Mouse (Mus musculus) forebrain, embryonic 14.5 days (tissue): ENCODE data around the gene Enoph1. TPM values are rescaled to one million over a fixed set of nuclear protein-coding genes. Genes with fewer than 3 reads are reported as not detected.

Experiments
- ATAC-seq: fragments of 200-750 bp; cut with Nextera tagmentation; 2 replicates; pipeline ENCODE4 v1.8.0; 2017; ENCODE audit warnings: mild to moderate bottlenecking, moderate library complexity
- DNase-seq: peaks from one replicate; pipeline ENCODE4 v3.0.0-alpha.2; 2015; ENCODE audit warnings: low spot score
- H3K27ac ChIP-seq: fragments of 300-500 bp; sonication (generic); 2 replicates; pipeline ENCODE4 v1.5.1; 2014; ENCODE audit warnings: low read depth, mild to moderate bottlenecking, control low read depth, low read length, moderate library complexity
- H3K27me3 ChIP-seq: fragments of 300-500 bp; sonication (generic); replicated peaks from 2 replicates; pipeline ENCODE4 v1.6.1; 2014; ENCODE audit warnings: low read length, control low read depth, mixed read lengths; ENCODE audit not compliant: control insufficient read depth, insufficient read depth
- H3K36me3 ChIP-seq: fragments of 300-500 bp; sonication (generic); 2 replicates; pipeline ENCODE4 v1.6.1; 2014; ENCODE audit warnings: low read length, control low read depth; ENCODE audit not compliant: control insufficient read depth, insufficient read depth
- H3K4me1 ChIP-seq: fragments of 300-500 bp; sonication (generic); 2 replicates; pipeline ENCODE4 v1.6.1; 2014; ENCODE audit warnings: antibody characterized with exemption, low read length, control low read depth; ENCODE audit not compliant: control insufficient read depth, insufficient read depth
- H3K4me2 ChIP-seq: fragments of 300-500 bp; sonication (generic); 2 replicates; pipeline ENCODE4 v1.6.1; 2014; ENCODE audit warnings: mild to moderate bottlenecking, control low read depth, low read length
- H3K4me3 ChIP-seq: fragments of 300-500 bp; sonication (generic); 2 replicates; pipeline ENCODE4 v1.5.1; 2014; ENCODE audit warnings: low read depth, low read length, control low read depth
- H3K9ac ChIP-seq: fragments of 300-500 bp; sonication (generic); 2 replicates; pipeline ENCODE4 v1.6.1; 2014; ENCODE audit warnings: mild to moderate bottlenecking, low read length, control low read depth, moderate library complexity
- H3K9me3 ChIP-seq: fragments of 300-500 bp; sonication (generic); replicated peaks from 2 replicates; pipeline ENCODE4 v1.6.1; 2016; ENCODE audit warnings: low read length, control low read depth, mixed read lengths; ENCODE audit not compliant: control insufficient read depth
- WGBS: fragments of 180-500 bp; shearing (Covaris S2); extraction: QIAGEN DNeasy Blood & Tissue Kit; methylation state at CpG from one replicate; pipeline ENCODE4 v1.1.7; 2014; 5-methylcytosine and 5-hydroxymethylcytosine counted together
- polyA plus RNA-seq: library from polyadenylated mRNA; unstranded; fragments of >200 nt; fragmentation: Nextera tagmentation; extraction: Ambion mirVana; gene quantifications from 2 replicates; pipeline ENCODE4 v1.2.1, GENCODE M21; 2014

Gene Enoph1
- polyA plus RNA-seq, 1 experiment from 2014 or later = 53.2 TPM

- ATAC-seq (no peak), DNase-seq (peak; percentile 59)
- 49% methylated on average over 4 of the region's 4 CpGs for WGBS
- Histone ChIP-seq H3K4me1 (0 out of 2 replicates have a peak, but pooled peaks cover under 1% of the 10 kb centered on the region), H3K4me3 (no peak overlapping the region), H3K9ac (no peak overlapping the region), H3K4me2 (no peak overlapping the region), H3K9me3 (no peaks in the 10 kb centered on the region), H3K36me3 (peaks cover 23% of the 10 kb centered on the region; the same call in 1 of the 2 replicates), H3K27ac (no peak overlapping the region), H3K27me3 (no peaks in the 10 kb centered on the region)
Observed at GRCm38 (mm10) chr5:100074571-100074970, 34.8 kb downstream of the Enoph1 start.

- no peaks in the 10 kb centered on the region for H3K9me3 ChIP-seq
- peak overlapping the region; percentile 48 for H3K4me2 ChIP-seq
- no peaks in the 10 kb centered on the region for H3K36me3 ChIP-seq
- H3K4me3 ChIP-seq = peak overlapping the region; percentile 20; the same call in 1 of the 2 replicates
- peak overlapping the region; percentile 55 for H3K9ac ChIP-seq
- no peaks in the 10 kb centered on the region for H3K27me3 ChIP-seq
- peaks cover 9% of the 10 kb centered on the region; the same call in 1 of the 2 replicates for H3K4me1 ChIP-seq
- ATAC-seq (peak; percentile 51), DNase-seq (peak; percentile 25)
- 28% methylated on average over 36 of the region's 36 CpGs for WGBS
- H3K27ac ChIP-seq = no peak overlapping the region
Observed at GRCm38 (mm10) chr5:100079040-100079930, 39.5 kb downstream of the Enoph1 start.

- DNase-seq = no peak
- H3K4me1 ChIP-seq = peaks cover 12% of the 10 kb centered on the region
- no peak overlapping the region for H3K27ac ChIP-seq
- H3K36me3 ChIP-seq = no peaks in the 10 kb centered on the region
- 79% methylated on average over 8 of the region's 8 CpGs for WGBS
- no peaks in the 10 kb centered on the region for H3K27me3 ChIP-seq
- peak overlapping the region; percentile 48; the same call in 1 of the 2 replicates for H3K4me2 ChIP-seq
- no peaks in the 10 kb centered on the region for H3K9me3 ChIP-seq
- no peak overlapping the region for H3K4me3 ChIP-seq
- ATAC-seq = no peak
- H3K9ac ChIP-seq = no peak overlapping the region
Observed at GRCm38 (mm10) chr5:100079931-100080275, 40.1 kb downstream of the Enoph1 start.

DNA sequence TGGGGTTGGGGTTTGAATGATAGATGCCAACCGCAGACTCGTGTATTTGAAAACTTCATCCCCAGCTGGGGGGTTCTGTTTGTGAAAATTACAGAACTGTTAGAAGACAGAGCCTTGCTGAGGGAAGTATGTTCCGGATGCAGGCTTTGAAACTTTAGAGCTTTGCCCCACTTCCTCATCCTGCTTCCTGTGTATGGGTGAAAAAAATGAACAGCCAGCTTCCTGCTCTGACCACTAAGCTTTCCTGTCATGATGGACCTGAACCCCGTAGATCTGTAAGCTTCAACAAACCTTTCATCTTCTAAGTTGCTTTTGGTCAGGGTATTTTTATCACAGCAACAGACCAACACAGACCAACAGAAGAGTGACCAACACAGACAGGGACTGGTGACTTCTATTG, 42.2 kb downstream of the Enoph1 start:
- WGBS = 88% methylated on average over 4 of the region's 4 CpGs
- no peaks in the 10 kb centered on the region for H3K27me3 ChIP-seq
- H3K4me3 ChIP-seq = no peak overlapping the region
- H3K36me3 ChIP-seq = no peaks in the 10 kb centered on the region
- no peak for ATAC-seq
- no peak for DNase-seq
- H3K4me2 ChIP-seq = no peak overlapping the region
- peaks cover 23% of the 10 kb centered on the region for H3K4me1 ChIP-seq
- H3K9me3 ChIP-seq = no peaks in the 10 kb centered on the region
- no peak overlapping the region for H3K9ac ChIP-seq
- H3K27ac ChIP-seq = no peak overlapping the region

DNA sequence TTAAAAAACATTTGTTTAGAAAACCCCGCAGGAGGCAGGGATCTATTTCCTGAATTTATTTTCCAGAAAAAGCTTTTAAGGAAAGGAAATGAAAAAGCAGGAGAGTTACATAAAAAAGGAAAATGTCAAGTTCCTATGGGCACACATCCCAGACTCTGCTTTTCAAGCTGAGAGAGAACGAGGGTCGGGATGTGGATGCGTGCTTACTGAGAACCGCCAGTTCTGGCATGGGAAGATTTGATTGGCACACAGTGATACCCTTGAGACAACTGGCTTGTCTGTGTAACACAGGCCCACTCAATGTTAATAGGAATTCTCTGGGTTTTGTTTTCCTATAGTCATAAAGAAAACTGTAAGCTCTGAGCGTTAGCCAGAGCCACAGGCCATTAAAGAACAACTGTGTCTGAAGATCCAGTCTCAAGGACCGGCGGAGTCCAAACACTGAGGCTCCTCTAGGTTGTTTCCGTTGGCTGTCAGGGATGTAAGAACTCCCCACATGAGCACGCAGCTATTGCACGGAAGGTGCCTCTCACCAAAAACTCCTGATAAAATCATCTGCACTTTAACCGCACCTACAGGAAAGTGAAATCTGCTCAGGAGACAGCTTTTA, 44.3 kb downstream of the Enoph1 start:
- DNase-seq (peak; percentile 67), ATAC-seq (peak; percentile 35; the same call in 1 of the 2 replicates)
- no peaks in the 10 kb centered on the region for H3K36me3 ChIP-seq
- no peak overlapping the region for H3K9ac ChIP-seq
- no peak overlapping the region for H3K4me3 ChIP-seq
- H3K27me3 ChIP-seq = no peaks in the 10 kb centered on the region
- peak overlapping the region; percentile 58; the same call in 1 of the 2 replicates for H3K27ac ChIP-seq
- no peaks in the 10 kb centered on the region for H3K9me3 ChIP-seq
- H3K4me2 ChIP-seq = no peak overlapping the region
- peaks cover 23% of the 10 kb centered on the region for H3K4me1 ChIP-seq
- WGBS = 48% methylated on average over 12 of the region's 12 CpGs

DNA sequence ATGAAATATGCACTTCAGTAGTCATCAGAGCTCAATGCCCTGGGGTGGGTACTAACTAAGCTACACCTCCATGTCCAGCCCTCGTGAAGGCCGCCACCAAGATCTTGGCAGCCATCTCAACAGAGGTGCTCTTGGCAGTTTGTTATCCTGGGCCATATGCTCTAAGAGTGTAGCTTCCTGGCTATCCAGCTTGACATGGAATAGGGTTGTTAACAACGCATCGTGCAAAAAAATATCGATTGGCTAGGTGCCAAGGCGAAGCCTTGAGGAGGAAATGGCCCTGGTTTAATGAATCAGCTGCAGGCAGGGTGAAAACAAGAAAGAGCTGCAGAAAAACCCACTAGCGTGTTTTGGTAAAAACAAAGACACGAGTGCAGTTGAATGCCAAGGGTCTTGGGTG, 45.3 kb downstream of the Enoph1 start:
- Histone ChIP-seq H3K4me1 (peaks cover 21% of the 10 kb centered on the region), H3K4me3 (no peak overlapping the region), H3K4me2 (no peak overlapping the region), H3K27ac (peak overlapping the region; percentile 68), H3K9me3 (no peaks in the 10 kb centered on the region), H3K9ac (no peak overlapping the region), H3K36me3 (no peaks in the 10 kb centered on the region), H3K27me3 (no peaks in the 10 kb centered on the region)
- DNase-seq (peak; percentile 88), ATAC-seq (peak; percentile 74; the same call in 1 of the 2 replicates)
- 38% methylated on average over 8 of the region's 8 CpGs for WGBS

DNA sequence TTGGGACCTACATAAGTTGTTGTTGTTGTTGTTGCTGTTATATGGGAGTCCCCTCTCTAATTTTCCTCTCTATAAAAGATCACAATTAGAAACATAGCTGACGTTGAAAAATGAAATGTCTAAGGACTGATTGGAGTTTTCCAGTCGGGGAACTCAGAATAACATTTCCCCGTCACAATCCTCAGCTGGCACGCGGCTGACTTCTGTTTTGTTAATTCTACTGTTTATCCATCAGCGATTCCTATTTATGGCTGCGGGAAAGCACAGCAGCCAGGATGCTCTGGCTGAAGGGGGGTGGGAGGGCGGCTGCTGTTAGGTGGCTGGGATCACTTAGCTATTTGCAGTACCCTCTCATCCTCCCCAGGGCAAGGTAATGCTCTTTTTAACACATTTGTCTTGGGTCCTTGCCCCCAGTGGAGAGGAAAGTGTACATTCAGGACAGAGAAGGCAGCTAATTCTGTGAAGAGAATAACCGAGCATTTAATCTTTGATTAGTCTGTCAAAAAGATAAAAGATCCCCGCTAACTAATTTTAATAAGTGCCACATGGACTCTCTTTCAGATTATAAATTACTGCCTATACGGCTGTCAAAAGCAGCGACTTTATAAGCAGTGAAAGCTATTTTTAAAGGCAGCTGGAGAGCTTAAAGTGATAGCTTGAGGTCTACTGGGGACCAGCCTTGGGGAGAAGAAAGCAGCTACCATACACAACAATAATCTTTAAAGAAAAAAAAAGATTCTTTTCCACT, 50.9 kb downstream of the Enoph1 start:
- no peaks in the 10 kb centered on the region for H3K36me3 ChIP-seq
- H3K9me3 ChIP-seq = no peaks in the 10 kb centered on the region
- peak overlapping the region; percentile 82 for H3K27ac ChIP-seq
- 29% methylated on average over 12 of the region's 12 CpGs for WGBS
- ATAC-seq (peak; percentile 53), DNase-seq (peak; percentile 67)
- H3K4me3 ChIP-seq = no peak overlapping the region
- H3K4me2 ChIP-seq = peak overlapping the region; percentile 38
- peaks cover 22% of the 10 kb centered on the region for H3K4me1 ChIP-seq
- H3K9ac ChIP-seq = peak overlapping the region; percentile 42
- H3K27me3 ChIP-seq = no peaks in the 10 kb centered on the region

DNA sequence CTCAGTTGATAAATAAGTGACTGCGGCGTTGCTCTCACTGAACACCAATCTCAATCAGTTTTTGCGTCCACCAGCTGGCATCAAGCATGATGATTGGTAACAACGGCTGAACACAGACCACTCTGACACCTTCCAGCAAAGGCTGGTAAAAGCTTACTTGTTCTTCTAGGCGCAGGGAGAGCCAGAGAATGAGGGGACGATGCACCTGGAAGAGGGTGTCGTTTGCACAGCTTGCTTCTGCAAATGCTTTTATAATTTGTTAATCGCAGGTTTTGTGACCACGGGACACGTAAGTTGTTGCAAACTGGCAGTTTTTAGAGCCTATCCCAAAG, 51.4 kb downstream of the Enoph1 start:
- H3K36me3 ChIP-seq = no peaks in the 10 kb centered on the region
- H3K4me3 ChIP-seq = no peak overlapping the region
- peak overlapping the region; percentile 38 for H3K4me2 ChIP-seq
- no peaks in the 10 kb centered on the region for H3K27me3 ChIP-seq
- DNase-seq (no peak), ATAC-seq (peak; percentile 56)
- 25% methylated on average over 10 of the region's 10 CpGs for WGBS
- no peaks in the 10 kb centered on the region for H3K9me3 ChIP-seq
- peaks cover 18% of the 10 kb centered on the region for H3K4me1 ChIP-seq
- H3K27ac ChIP-seq = peak overlapping the region; percentile 82
- peak overlapping the region; percentile 42 for H3K9ac ChIP-seq
